Comparison of ENCODE assay signal across 10 mouse cellular contexts in the genomic region with DNA sequence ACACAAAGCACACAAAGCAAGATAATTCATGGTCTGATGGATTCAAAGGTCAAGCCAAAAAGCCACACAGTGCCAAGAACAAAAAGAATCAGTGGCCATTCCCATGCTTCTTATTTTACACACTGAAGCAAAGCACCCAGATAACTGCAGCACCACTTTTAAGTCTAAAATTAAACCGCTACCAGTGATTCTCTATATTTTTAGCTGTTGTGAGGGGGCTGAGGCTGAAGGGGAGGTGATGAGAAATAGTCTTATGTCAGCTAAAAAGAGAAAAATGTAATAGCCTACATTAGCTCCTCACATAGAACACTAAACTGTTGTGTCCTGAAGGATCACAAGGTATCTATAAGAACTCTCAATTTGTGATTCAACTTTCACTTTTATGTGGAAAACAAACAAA.
"Had no signal": no experiment of that assay in that cellular context is flagged by ENCODE, and none has a peak within 500 bp of the region (broad histone marks: within the 10 kb centered on the region; RNA-seq: fewer than 3 reads in every experiment).

No protein-coding gene starts in this region.

- DNase-seq: kidney, postnatal 25 days; layer of hippocampus, adult 9-11 months; layer of hippocampus, postnatal 36 days; liver; lung, adult 18-20 months; lung, postnatal 10 days; lung, postnatal 36 days; midbrain, embryonic 14.5 days; thymus, postnatal 25 days had no signal

- ATAC-seq: liver, embryonic 12.5 days had no signal
